Mouse (Mus musculus) C2C12 (cell line): ENCODE measurements around the gene Arid1a. TPM values are rescaled to one million over a fixed set of nuclear protein-coding genes. Genes with fewer than 3 reads are reported as not detected.
A peak's percentile ranks its signal among the peaks of the same experiment; 100 is the strongest.

Experiments used
- H3K27me3 ChIP-seq: one replicate; pipeline ENCODE4 v1.6.1; 2011; ENCODE audit not compliant: control insufficient read depth, insufficient read depth, insufficient read length
- H3K36me3 ChIP-seq: one replicate; pipeline ENCODE4 v1.6.1; 2011; ENCODE audit not compliant: control insufficient read depth, insufficient read depth
- H3K4me3 ChIP-seq: one replicate; pipeline ENCODE4 v1.5.1; 2011; ENCODE audit warnings: mild to moderate bottlenecking, control low read depth; ENCODE audit not compliant: poor library complexity, insufficient read depth, severe bottlenecking
- H3K79me2 ChIP-seq: one replicate; pipeline ENCODE4 v1.6.1; 2011; ENCODE audit not compliant: control insufficient read depth, insufficient read depth
- H3K79me3 ChIP-seq: one replicate; pipeline ENCODE4 v1.6.1; 2011; ENCODE audit warnings: low read depth, control low read depth
- H3ac ChIP-seq: one replicate; pipeline ENCODE3; 2011; ENCODE audit warnings: low read depth; ENCODE audit not compliant: control insufficient read depth, insufficient read length
- CEBPB ChIP-seq: IDR thresholded peaks from one replicate; pipeline ENCODE4 v1.6.1; 2011; ENCODE audit warnings: low read depth, mild to moderate bottlenecking, control low read depth, moderate library complexity
- CTCF ChIP-seq: IDR thresholded peaks from one replicate; pipeline ENCODE4 v1.5.1; 2011; ENCODE audit not compliant: control insufficient read depth, insufficient read depth, insufficient read length
- FOSL1 ChIP-seq: IDR thresholded peaks from one replicate; pipeline ENCODE4 v1.8.0; 2011; ENCODE audit warnings: mild to moderate bottlenecking, low read length; ENCODE audit not compliant: poor library complexity, insufficient read depth, severe bottlenecking
- MAX ChIP-seq: IDR thresholded peaks from one replicate; pipeline ENCODE4 v1.6.1; 2011; ENCODE audit warnings: mild to moderate bottlenecking, control low read depth
- MYOD1 ChIP-seq: IDR thresholded peaks from one replicate; pipeline ENCODE4 v1.6.1; 2011; ENCODE audit warnings: low read depth; ENCODE audit not compliant: control insufficient read depth, insufficient read length
- MYOG ChIP-seq: IDR thresholded peaks from one replicate; pipeline ENCODE4 v1.6.1; 2011; ENCODE audit not compliant: control insufficient read depth, insufficient read length; ENCODE audit errors: extremely low read depth
- USF1 ChIP-seq: IDR thresholded peaks from one replicate; pipeline ENCODE4 v1.6.1; 2011; ENCODE audit warnings: low read depth, mild to moderate bottlenecking, control low read depth, moderate library complexity
- polyA plus RNA-seq: library from polyadenylated mRNA; unstranded; fragments of >200 nt; fragmentation: generic; extraction: Trizol; gene quantifications from one replicate; pipeline ENCODE4 v1.2.1, GENCODE M21; 2012; ENCODE audit warnings: missing spikeins

Arid1a gene
- polyA plus RNA-seq, 1 experiment = 24.7 TPM

DNA sequence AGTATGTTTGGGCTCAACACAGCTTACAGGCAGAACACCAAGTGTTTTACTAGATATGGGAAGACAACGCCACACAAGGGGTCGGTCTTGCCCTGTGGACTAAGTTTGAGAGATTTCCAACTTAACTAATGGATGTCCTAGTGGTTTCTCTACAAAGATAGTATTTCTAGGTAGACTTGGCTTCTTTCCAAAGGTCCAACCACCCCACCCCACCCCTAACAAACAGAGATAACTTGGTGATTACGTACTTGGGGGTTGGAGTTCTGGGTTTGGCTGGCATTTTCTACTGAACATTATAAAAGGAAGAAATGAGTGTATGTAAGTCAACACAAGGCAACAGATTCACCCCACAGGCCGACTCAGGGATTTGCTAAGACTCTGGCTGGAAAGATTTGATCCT lies 51.5 kb downstream of the Arid1a start:
- peaks cover 100% of the 10 kb centered on the region for H3K79me2 ChIP-seq
- no peak overlapping the region for H3ac ChIP-seq
- peaks cover 65% of the 10 kb centered on the region for H3K36me3 ChIP-seq
- no peak overlapping the region for H3K4me3 ChIP-seq
- no peaks in the 10 kb centered on the region for H3K27me3 ChIP-seq
- no peak for TF ChIP-seq USF1
- TF ChIP-seq CEBPB = no peak
- TF ChIP-seq FOSL1 = no peak
- no peak for TF ChIP-seq MAX
- no peak for TF ChIP-seq MYOG
- no peak for TF ChIP-seq MYOD1
- no peak for TF ChIP-seq CTCF
- H3K79me3 ChIP-seq = peaks cover 34% of the 10 kb centered on the region

- no peaks in the 10 kb centered on the region for H3K27me3 ChIP-seq
- H3K79me3 ChIP-seq = peaks cover 25% of the 10 kb centered on the region
- TF ChIP-seq FOSL1 = no peak
- TF ChIP-seq CTCF = no peak
- TF ChIP-seq MAX = no peak
- TF ChIP-seq MYOG = no peak
- TF ChIP-seq CEBPB = no peak
- TF ChIP-seq MYOD1 = no peak
- TF ChIP-seq USF1 = no peak
- peaks cover 73% of the 10 kb centered on the region for H3K36me3 ChIP-seq
- H3ac ChIP-seq = no peak overlapping the region
- peaks cover 82% of the 10 kb centered on the region for H3K79me2 ChIP-seq
- H3K4me3 ChIP-seq = no peak overlapping the region
These were observed 55.6 kb downstream of the Arid1a start for GRCm38 (mm10) chr4:133700905-133701368.

GRCm38 (mm10) chr4:133695363-133695762 lies 61.2 kb downstream of the Arid1a start:
- no peak overlapping the region for H3ac ChIP-seq
- peaks cover 87% of the 10 kb centered on the region for H3K36me3 ChIP-seq
- H3K27me3 ChIP-seq = no peaks in the 10 kb centered on the region
- H3K4me3 ChIP-seq = no peak overlapping the region
- peaks cover 31% of the 10 kb centered on the region for H3K79me2 ChIP-seq
- TF ChIP-seq MYOG = no peak
- no peak for TF ChIP-seq USF1
- no peak for TF ChIP-seq CEBPB
- TF ChIP-seq MAX = no peak
- TF ChIP-seq FOSL1 = no peak
- H3K79me3 ChIP-seq = peaks cover 7% of the 10 kb centered on the region

DNA sequence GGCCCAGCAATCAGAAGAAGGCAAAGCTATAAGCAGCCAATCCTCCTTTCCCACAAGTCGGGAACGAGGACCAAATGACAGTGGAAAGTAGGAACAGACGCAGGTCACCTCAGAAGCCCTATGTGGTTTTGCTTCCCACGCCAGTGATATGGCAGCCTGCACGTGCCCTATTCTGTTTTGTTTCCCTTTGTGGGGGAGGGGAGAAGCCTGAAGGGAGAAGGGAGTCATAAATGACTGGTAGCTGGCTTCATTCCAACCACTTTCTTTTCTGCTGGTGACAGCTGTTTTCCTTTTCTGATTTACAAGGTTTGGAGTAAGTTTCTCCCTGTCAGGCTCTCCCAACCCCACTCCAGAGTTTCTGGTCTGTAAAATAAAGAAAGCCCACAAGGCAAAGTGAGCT lies 66.3 kb downstream of the Arid1a start:
- no peaks in the 10 kb centered on the region for H3K27me3 ChIP-seq
- H3K36me3 ChIP-seq = peaks cover 97% of the 10 kb centered on the region
- peaks cover 11% of the 10 kb centered on the region for H3K79me2 ChIP-seq
- H3K4me3 ChIP-seq = no peak overlapping the region
- H3K79me3 ChIP-seq = peaks cover 4% of the 10 kb centered on the region
- no peak for TF ChIP-seq CTCF
- no peak for TF ChIP-seq MAX
- TF ChIP-seq MYOD1 = no peak
- TF ChIP-seq MYOG = no peak
- no peak for TF ChIP-seq CEBPB
- no peak for TF ChIP-seq FOSL1
- TF ChIP-seq USF1 = peak; percentile 15
- H3ac ChIP-seq = no peak overlapping the region

- Histone ChIP-seq H3K27me3 (no peaks in the 10 kb centered on the region), H3K36me3 (peaks cover 97% of the 10 kb centered on the region), H3K79me3 (peaks cover 2% of the 10 kb centered on the region), H3K4me3 (no peak overlapping the region), H3K79me2 (peaks cover 11% of the 10 kb centered on the region), H3ac (no peak overlapping the region)
- TF ChIP-seq FOSL1 (no peak), CEBPB (no peak)
These were observed 68.0 kb downstream of the Arid1a start for GRCm38 (mm10) chr4:133688417-133689067.

DNA sequence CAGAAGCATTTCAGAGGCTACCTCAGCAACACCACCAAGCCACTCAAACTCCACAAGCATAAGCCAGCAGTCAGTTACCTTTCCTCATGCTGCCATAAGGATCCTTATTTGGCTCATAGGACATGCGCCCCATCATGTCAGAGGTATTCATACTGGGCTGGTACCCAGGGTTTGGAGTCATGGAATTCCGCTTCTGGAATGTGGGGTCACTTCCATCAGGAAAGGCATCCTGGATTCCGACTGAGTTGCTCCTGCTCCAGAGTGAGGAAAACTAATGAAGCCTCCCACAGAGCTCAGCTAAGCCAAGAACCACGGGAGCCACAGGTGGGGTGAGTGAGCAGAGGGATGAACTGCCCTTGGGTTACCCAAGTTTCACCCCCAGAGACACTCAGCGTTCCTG lies 69.4 kb downstream of the Arid1a start:
- H3K27me3 ChIP-seq = no peaks in the 10 kb centered on the region
- H3ac ChIP-seq = no peak overlapping the region
- TF ChIP-seq MYOG (no peak), USF1 (no peak), CTCF (no peak), FOSL1 (no peak), MYOD1 (no peak), MAX (no peak), CEBPB (no peak)

More for the DNA sequence above, 69.4 kb downstream of the Arid1a start:
- Histone ChIP-seq H3K36me3 (peaks cover 92% of the 10 kb centered on the region), H3K79me3 (peaks cover 2% of the 10 kb centered on the region), H3K4me3 (no peak overlapping the region), H3K79me2 (peaks cover 9% of the 10 kb centered on the region)
